Mouse (Mus musculus): ENCODE measurements around the gene Bcar3. TPM values are rescaled to one million over a fixed set of nuclear protein-coding genes. Genes with fewer than 3 reads are reported as not detected.

The Bcar3 gene
- total RNA-seq, 1 experiment from 2014 or later: 64.5 TPM

DNA sequence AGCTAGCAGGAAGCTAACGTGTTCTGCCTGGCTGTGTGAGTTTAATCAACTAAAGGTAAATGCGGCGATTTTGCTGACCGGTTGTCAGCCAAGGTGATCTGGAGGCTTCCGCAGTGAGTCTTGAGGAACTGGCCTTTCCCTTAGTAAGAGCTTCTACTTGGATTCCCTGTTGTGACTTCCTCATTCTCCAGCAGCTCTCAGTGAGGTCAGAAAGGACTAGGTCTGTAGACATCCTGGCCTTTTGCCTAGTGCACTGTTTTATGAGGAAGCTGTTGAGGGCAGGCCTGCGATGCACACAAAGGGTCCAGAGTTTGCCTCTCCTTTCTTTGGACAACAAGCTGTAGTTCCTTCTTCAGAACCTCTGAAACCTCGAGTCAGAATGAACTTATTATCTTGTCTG, 3.2 kb upstream of the Bcar3 start:
- ATAC-seq (ENCODE audit: extremely low read depth, insufficient number of reproducible peaks, low FRiP score, poor library complexity, severe bottlenecking): peak; percentile 64

GRCm38 (mm10) chr3:122291828-122292227, 2.1 kb upstream of the Bcar3 start:
- ATAC-seq (ENCODE audit: extremely low read depth, insufficient number of reproducible peaks, low FRiP score, poor library complexity, severe bottlenecking): no peak

- peak; percentile 66 for ATAC-seq (ENCODE audit: extremely low read depth, insufficient number of reproducible peaks, low FRiP score, poor library complexity, severe bottlenecking)
Observed at GRCm38 (mm10) chr3:122292300-122293222, 1.4 kb upstream of the Bcar3 start.

DNA sequence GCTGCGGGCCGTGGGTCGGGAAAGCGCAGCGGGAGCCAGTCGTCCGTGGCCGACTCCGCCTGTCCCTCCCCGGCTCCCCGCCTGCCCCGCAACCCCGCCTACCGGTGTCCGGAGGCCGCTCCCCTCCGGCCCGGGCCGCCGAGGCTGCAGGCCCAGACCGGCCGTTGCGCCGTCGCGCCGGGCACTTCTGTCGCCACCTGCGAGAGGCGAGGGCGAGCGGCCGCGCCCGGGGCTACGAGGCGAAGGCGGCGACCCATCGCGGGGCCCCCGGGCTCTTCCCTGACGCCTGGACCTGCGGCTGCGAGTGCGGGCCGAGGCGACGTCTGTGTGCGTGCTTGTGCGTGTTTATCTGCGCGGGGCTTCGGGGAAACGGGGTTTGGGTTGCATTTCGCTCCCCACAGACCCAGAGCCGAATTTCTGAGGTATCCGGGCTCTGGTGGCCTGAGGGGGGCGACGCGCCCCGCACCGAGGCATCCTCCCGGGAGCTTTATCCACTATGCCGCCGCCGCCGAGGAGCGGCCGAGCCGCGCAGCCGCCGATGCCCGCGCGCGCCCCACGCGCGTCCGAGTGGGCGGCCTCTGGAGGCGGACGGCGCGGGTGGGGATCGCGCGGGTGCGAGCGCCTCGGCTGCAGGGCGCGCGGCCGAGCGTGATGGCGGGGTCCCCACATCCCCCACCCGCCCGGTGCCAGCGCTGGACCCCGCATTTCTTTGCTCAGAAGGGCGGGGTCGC, 548 bp upstream of the Bcar3 start:
- ATAC-seq (ENCODE audit: extremely low read depth, insufficient number of reproducible peaks, low FRiP score, poor library complexity, severe bottlenecking): peak; percentile 47

- peak; percentile 21; the same call in 1 of the 2 replicates for ATAC-seq (ENCODE audit: extremely low read depth, insufficient number of reproducible peaks, low FRiP score, poor library complexity, severe bottlenecking)
Observed at GRCm38 (mm10) chr3:122295511-122295910, 1.6 kb downstream of the Bcar3 start.

DNA sequence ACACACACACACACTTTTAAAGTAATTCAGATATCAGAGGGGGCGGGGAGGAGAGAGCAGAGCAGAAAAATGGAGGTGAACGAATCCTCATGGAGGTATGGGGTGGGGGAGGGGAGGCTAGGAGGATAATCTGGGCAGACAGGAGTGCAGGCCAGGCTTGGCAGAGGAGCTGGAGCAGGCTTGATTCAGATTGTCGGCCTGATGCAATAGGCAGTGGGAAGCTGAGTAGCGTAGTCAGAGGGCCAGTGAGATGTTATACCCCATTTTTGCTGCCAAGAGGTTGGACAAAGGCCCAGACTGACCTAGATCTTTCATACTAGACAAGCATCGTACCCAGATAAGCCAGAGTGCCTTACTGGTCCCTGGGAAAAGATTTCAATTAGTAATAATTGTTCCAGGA, 3.0 kb downstream of the Bcar3 start:
- no peak for ATAC-seq (ENCODE audit: extremely low read depth, insufficient number of reproducible peaks, low FRiP score, poor library complexity, severe bottlenecking)

DNA sequence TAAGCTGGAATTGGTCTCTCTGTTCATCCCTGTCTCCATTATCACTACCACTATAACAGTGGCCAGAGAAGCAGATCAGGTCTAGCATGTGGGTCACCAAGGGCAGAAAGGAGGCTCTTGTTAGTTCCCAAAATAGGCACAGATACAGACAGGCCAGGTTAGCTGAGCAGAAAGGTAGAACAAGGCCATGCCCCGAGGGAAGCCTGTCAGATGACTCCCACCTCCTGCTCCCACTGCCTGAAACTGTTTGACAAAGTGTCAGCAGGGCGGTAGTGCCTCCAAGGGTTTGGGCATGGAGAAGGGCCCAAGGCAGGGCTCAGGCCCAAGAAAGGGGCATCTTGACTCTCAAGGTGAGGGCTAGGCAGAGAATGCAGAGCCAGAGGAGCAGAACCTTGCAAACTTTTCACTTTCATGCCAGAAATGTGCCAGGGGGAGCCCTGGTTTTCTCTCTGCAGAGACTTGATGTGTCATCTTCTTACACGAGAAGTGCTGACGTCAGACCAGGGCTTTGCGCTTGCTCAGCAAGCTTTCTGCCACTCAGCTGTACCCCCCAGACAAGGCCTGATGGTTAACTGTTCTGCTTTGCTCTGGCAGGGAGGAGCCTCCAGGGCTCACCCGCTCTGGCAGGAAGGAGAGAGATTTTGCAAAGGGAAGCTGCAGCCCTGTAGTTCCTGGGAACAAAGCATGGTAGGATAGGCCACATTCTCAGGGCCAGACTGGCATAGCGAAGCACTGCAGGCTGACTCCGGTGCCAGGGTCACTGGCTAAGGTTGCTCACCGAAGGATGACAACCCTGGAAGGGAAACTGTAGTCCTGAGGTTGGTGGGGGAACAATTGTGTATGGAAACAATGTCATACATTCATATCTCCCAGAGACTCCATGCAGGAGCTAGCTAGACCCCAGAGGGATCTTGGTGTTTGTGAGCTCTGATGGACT, 7.3 kb downstream of the Bcar3 start:
- no peak for ATAC-seq (ENCODE audit: extremely low read depth, insufficient number of reproducible peaks, low FRiP score, poor library complexity, severe bottlenecking)

DNA sequence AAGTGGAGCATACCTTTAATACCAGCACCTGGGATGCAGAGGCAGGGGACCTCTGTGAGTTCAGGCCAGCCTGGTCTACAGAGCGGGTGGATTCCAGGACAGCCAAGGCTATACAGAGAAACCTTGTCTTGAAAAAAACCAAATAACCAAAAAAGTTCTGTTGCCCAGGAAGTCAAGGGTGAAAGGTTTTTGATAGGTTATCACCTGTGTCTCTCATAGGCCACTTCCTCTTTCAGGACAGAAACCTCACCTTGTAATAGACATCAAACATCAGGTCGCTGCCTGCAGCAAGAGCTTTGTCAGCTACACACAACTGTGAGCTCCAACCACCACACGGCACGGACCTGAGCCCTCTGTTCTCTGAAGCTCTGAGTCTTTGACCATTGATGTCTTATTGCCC, 10.6 kb downstream of the Bcar3 start:
- ATAC-seq (ENCODE audit: extremely low read depth, insufficient number of reproducible peaks, low FRiP score, poor library complexity, severe bottlenecking): peak; percentile 45; the same call in 1 of the 2 replicates

GRCm38 (mm10) chr3:122307894-122308671, 14.1 kb downstream of the Bcar3 start:
- peak; percentile 48 for ATAC-seq (ENCODE audit: extremely low read depth, insufficient number of reproducible peaks, low FRiP score, poor library complexity, severe bottlenecking)

- ATAC-seq (ENCODE audit: extremely low read depth, insufficient number of reproducible peaks, low FRiP score, poor library complexity, severe bottlenecking): no peak
Observed at GRCm38 (mm10) chr3:122308981-122309380, 15.0 kb downstream of the Bcar3 start.

- ATAC-seq (ENCODE audit: extremely low read depth, insufficient number of reproducible peaks, low FRiP score, poor library complexity, severe bottlenecking): peak; percentile 54; the same call in 1 of the 2 replicates
Observed at GRCm38 (mm10) chr3:122312078-122312477, 18.1 kb downstream of the Bcar3 start.

DNA sequence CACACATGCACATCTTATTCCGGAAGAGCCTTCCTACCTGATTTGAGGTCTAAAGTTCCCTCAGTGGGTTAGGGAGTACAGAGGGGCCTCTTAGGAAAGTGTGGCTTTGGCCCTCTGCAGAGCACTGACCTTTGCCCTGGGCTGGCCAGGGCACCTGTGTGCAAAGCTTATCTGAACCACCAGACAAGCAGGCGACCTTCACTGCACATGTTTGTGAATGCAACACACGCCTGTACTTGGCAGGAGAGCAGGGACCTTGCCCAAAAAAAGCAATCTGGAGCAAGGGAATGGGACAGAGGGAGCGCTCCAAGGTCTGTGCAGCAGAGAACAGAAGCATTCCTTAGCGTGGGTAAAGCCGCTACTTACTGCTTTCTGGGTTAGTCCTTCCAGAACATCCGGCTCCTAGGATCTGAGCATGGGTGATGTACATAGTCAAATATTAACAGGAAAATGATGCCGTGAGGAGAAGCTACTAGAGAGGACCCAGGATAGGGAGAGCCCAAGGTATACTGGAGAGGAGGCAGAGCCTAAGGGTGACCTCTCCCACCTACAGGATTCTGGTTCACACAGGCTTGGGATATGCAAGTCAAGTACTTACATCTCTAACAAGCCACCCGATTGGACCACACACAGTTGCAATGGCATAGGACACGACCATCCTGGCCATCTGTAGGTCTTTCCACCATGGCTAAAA, 19.1 kb downstream of the Bcar3 start:
- ATAC-seq (ENCODE audit: extremely low read depth, insufficient number of reproducible peaks, low FRiP score, poor library complexity, severe bottlenecking): no peak

DNA sequence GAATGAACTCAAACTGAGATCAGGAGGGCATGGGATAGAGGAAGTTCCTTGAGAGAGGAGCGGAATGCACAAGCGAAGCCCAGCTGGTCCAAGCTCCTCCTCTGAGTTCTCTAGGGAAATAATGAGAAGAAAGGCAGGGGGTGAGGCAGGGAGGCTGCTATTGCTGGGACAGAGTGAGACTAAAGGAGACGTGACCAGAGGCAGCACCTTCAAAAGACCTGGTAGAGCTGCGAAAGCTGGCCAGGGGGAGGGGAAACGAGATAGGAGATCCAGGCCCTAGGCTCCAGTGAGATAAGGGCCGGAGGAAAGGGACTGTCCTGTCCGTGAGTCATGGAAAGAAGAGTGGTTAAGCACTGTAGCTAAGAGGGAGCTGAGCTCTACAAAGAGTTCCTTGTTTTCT, 20.0 kb downstream of the Bcar3 start:
- no peak for ATAC-seq (ENCODE audit: extremely low read depth, insufficient number of reproducible peaks, low FRiP score, poor library complexity, severe bottlenecking)

DNA sequence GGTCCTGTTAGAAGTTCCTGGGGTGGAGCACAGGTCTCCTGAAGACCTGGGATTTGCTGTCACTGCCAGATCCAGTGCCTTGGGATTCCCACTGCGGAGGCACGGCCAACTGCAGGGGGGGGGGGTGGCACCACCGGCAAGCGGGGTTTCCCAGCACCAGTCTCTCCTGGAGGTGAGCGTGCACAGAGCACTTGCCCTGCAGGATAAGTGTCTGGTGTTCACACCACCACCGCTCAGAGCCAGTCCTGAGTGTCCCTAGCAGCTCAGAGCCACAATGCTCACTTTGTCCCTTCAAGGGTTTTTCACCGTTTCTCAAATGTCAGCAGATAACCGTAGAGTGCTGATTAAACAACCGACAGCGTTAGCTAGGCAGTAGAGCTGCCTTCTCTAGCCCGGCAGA, 22.7 kb downstream of the Bcar3 start:
- no peak for ATAC-seq (ENCODE audit: extremely low read depth, insufficient number of reproducible peaks, low FRiP score, poor library complexity, severe bottlenecking)

DNA sequence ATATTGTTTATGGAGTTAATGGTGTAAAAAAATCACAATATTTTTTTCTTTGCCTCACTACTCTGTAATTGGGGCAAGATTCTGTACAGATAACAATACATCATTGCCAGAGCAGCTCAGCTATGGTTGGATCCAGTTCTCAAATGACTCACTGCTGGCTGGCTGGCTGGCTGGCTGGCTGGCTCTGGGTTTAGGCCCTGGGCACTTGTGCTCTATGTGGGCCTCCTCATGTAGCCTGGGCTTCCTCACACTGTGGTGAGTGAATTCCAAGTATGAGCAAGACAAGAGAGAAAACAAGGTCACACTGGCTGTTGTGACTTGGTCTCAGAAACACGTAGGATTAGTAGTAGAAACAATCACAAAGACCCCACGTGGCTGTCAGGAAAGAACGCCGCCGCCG, 23.4 kb downstream of the Bcar3 start:
- ATAC-seq (ENCODE audit: extremely low read depth, insufficient number of reproducible peaks, low FRiP score, poor library complexity, severe bottlenecking): no peak

DNA sequence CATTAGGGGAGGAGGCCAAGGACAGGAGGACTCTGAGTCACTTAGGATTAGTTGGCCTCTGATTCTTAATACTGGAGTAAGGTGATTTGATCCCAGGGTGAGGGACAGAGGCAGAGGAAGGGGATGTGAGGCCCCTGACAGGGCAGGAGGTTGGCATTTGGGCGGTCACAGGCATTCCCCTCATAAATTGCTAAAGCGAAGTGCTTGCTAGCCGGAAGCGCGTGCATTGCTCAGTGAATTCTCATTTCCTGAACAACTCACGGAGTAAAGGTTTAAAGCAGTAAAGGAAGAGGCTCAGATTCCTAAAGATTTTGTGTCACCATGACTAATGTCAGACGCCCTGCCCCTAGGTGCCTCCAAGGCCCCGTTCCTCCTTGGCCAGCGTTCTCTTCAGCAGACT, 28.3 kb downstream of the Bcar3 start:
- ATAC-seq (ENCODE audit: extremely low read depth, insufficient number of reproducible peaks, low FRiP score, poor library complexity, severe bottlenecking): no peak

- ATAC-seq (ENCODE audit: extremely low read depth, insufficient number of reproducible peaks, low FRiP score, poor library complexity, severe bottlenecking): no peak
Observed at GRCm38 (mm10) chr3:122323841-122324240, 29.9 kb downstream of the Bcar3 start.

GRCm38 (mm10) chr3:122324528-122324927, 30.6 kb downstream of the Bcar3 start:
- no peak for ATAC-seq (ENCODE audit: extremely low read depth, insufficient number of reproducible peaks, low FRiP score, poor library complexity, severe bottlenecking)
